Mouse (Mus musculus) monocyte, adult 5-6 weeks (primary cell): ENCODE data around the gene Mmgt2. TPM values are rescaled to one million over a fixed set of nuclear protein-coding genes. Genes with fewer than 3 reads are reported as not detected.
"Not testable (repeated sequence)": the region's sequence is repeated elsewhere in the genome, so short reads cannot be mapped to it uniquely, and the experiment has no call there.

Experiments
- ATAC-seq: fragments of 153-309, 156-312 bp; replicated peaks from 2 replicates; pipeline ENCODE4 v1.8.0; 2017; ENCODE audit warnings: mild to moderate bottlenecking; ENCODE audit not compliant: low TSS enrichment, insufficient number of reproducible peaks, severe bottlenecking, poor library complexity, low FRiP score
- total RNA-seq: library from RNA; stranded (forward); fragments of 200-1000, 200-491, 200-594 nt; gene quantifications from 3 replicates; pipeline ENCODE4 v1.2.3, GENCODE M21; 2017

The Mmgt2 gene
- total RNA-seq, 1 experiment from 2014 or later: 31.4 TPM

GRCm38 (mm10) chr11:62643011-62643631 is 5.3 kb upstream of the Mmgt2 start:
- no peak for ATAC-seq

GRCm38 (mm10) chr11:62643681-62644363 is 4.6 kb upstream of the Mmgt2 start:
- ATAC-seq: no peak

GRCm38 (mm10) chr11:62644602-62645336 is 3.7 kb upstream of the Mmgt2 start:
- ATAC-seq: no peak

- no peak for ATAC-seq
These were observed 3.2 kb upstream of the Mmgt2 start for GRCm38 (mm10) chr11:62645337-62645675.

- ATAC-seq: peak; percentile 41; the same call in 1 of the 2 replicates
These were observed 2.6 kb upstream of the Mmgt2 start for GRCm38 (mm10) chr11:62645732-62646494.

- ATAC-seq: no peak
These were observed 2.0 kb upstream of the Mmgt2 start for GRCm38 (mm10) chr11:62646495-62646843.

GRCm38 (mm10) chr11:62646958-62647515 is 1.4 kb upstream of the Mmgt2 start:
- no peak for ATAC-seq

- ATAC-seq: no peak
These were observed 538 bp upstream of the Mmgt2 start, which contains the start of gene Lrrc75a for GRCm38 (mm10) chr11:62647661-62648590. Lrrc75a (minus strand) TSS chr11:62648523.

GRCm38 (mm10) chr11:62649803-62650202 is 1.3 kb downstream of the Mmgt2 start:
- ATAC-seq: not testable (repeated sequence)

GRCm38 (mm10) chr11:62651563-62651962 is 3.1 kb downstream of the Mmgt2 start:
- no peak for ATAC-seq

GRCm38 (mm10) chr11:62652080-62652479 is 3.6 kb downstream of the Mmgt2 start:
- no peak for ATAC-seq

- no peak for ATAC-seq
These were observed 12.4 kb downstream of the Mmgt2 start for GRCm38 (mm10) chr11:62660885-62661284.

GRCm38 (mm10) chr11:62664250-62664649 is 15.8 kb downstream of the Mmgt2 start:
- ATAC-seq: peak; percentile 70

- ATAC-seq: no peak
These were observed 20.5 kb downstream of the Mmgt2 start for GRCm38 (mm10) chr11:62668986-62669385.

GRCm38 (mm10) chr11:62669471-62669870 is 21.0 kb downstream of the Mmgt2 start:
- ATAC-seq: no peak

GRCm38 (mm10) chr11:62670006-62670405 is 21.5 kb downstream of the Mmgt2 start:
- no peak for ATAC-seq

GRCm38 (mm10) chr11:62675480-62676289 is 27.2 kb downstream of the Mmgt2 start:
- ATAC-seq: peak; percentile 97
